Mouse (Mus musculus) kidney, postnatal 0 days (tissue): ENCODE measurements around the gene Kif12. TPM values are rescaled to one million over a fixed set of nuclear protein-coding genes. Genes with fewer than 3 reads are reported as not detected.

Source experiments
- ATAC-seq: fragments of 200-750 bp; cut with Nextera tagmentation; replicated peaks from 2 replicates; pipeline ENCODE4 v1.8.0; 2017; ENCODE audit warnings: low read depth, moderate number of reproducible peaks, moderate TSS enrichment, moderate library complexity; ENCODE audit not compliant: low FRiP score
- DNase-seq: peaks from one replicate; pipeline ENCODE4 v3.0.0-alpha.2; 2016; ENCODE audit warnings: low spot score
- H3K27ac ChIP-seq: fragments of 300-500 bp; sonication (generic); 2 replicates; pipeline ENCODE4 v1.5.1; 2014; ENCODE audit warnings: mild to moderate bottlenecking
- H3K27me3 ChIP-seq: fragments of 300-500 bp; sonication (generic); 2 replicates; pipeline ENCODE4 v1.6.1; 2014; ENCODE audit warnings: low read length, mixed read lengths; ENCODE audit not compliant: insufficient read depth
- H3K36me3 ChIP-seq: fragments of 300-500 bp; sonication (generic); 2 replicates; pipeline ENCODE4 v1.6.1; 2014; ENCODE audit warnings: low read length, mixed read lengths; ENCODE audit not compliant: insufficient read depth
- H3K4me1 ChIP-seq: fragments of 300-500 bp; sonication (generic); replicated peaks from 2 replicates; pipeline ENCODE4 v1.6.1; 2014; ENCODE audit warnings: antibody characterized with exemption, low read length, mixed read lengths; ENCODE audit not compliant: insufficient read depth
- H3K4me2 ChIP-seq: fragments of 300-500 bp; sonication (generic); 2 replicates; pipeline ENCODE4 v1.6.1; 2014; ENCODE audit warnings: mild to moderate bottlenecking, low read length, moderate library complexity, mixed read lengths
- H3K4me3 ChIP-seq: fragments of 300-500 bp; sonication (generic); replicated peaks from 2 replicates; pipeline ENCODE4 v1.5.1; 2014; ENCODE audit warnings: low read depth, low read length
- H3K9ac ChIP-seq: fragments of 300-500 bp; sonication (generic); 2 replicates; pipeline ENCODE4 v1.6.1; 2014; ENCODE audit warnings: low read depth, low read length
- H3K9me3 ChIP-seq: fragments of 300-500 bp; sonication (generic); replicated peaks from 2 replicates; pipeline ENCODE4 v1.6.1; 2016; ENCODE audit warnings: low read length, inconsistent platforms, mixed read lengths
- CTCF ChIP-seq: IDR thresholded peaks from 2 replicates; pipeline ENCODE4 v1.5.1; 2016; ENCODE audit warnings: antibody characterized with exemption, low read depth, mild to moderate bottlenecking, moderate library complexity
- WGBS: fragments of 180-500 bp; shearing (Covaris S2); extraction: QIAGEN DNeasy Blood & Tissue Kit; methylation state at CpG from one replicate; pipeline ENCODE4 v1.1.7; 2014; 5-methylcytosine and 5-hydroxymethylcytosine counted together
- polyA plus RNA-seq: library from polyadenylated mRNA; unstranded; fragments of >200 nt; fragmentation: Nextera tagmentation; extraction: Ambion mirVana; gene quantifications from 2 replicates; pipeline ENCODE4 v1.2.1, GENCODE M21; 2015

Kif12 gene
- 98.4 and 108 TPM in 2 replicates for polyA plus RNA-seq

DNA sequence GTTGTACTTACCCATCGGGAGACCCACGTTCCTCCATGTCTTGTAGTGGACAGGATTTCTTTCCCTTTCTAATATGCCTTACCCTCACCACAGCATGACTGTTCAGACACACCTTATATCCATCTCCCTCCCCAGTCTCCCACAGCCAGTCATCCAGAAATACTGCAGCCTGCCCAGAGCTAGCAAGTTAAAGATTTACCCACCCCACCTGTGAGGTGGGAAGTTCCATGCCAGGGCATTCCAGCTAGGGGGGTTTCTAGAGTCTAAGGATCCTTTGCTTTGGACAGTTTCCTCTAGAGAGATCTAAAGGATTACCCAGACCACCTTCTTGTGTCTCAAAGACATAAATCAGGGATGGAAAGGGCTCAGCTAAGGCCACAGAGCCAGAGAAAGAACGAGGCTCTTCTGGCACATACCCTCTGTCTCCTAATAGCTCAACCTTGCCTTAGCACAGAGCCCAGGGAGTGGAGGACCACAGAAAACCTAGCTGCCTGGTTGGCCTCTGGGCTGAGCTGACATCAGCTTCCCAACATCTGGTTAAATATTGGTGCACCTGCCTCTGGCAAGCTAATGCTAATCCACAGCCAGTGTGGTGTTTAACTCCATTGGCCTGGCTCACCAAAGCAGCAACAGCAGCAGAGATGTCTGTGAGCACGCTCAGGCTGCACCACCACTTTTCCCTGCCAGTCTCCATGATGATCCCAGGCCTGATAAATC, at the start of gene Kif12:
Gene Kif12 (minus strand): TSS at position 163 of the 717 bp plus-strand sequence.
- Histone ChIP-seq H3K9me3 (no peaks in the 10 kb centered on the region), H3K4me1 (0 out of 2 replicates have a peak, but pooled peaks cover 6% of the 10 kb centered on the region), H3K36me3 (0 out of 2 replicates have a peak, but pooled peaks cover 10% of the 10 kb centered on the region), H3K9ac (peak within 1 kb of the TSS; percentile 36), H3K4me3 (peak within 1 kb of the TSS; percentile 39), H3K27me3 (no peaks in the 10 kb centered on the region), H3K27ac (peak within 1 kb of the TSS; percentile 95), H3K4me2 (peak within 1 kb of the TSS; percentile 58)
- ATAC-seq: peak; percentile 94
- WGBS: 48% methylated on average over 4 of the region's 4 CpGs
- no peak for TF ChIP-seq CTCF
- peak; percentile 66 for DNase-seq

DNA sequence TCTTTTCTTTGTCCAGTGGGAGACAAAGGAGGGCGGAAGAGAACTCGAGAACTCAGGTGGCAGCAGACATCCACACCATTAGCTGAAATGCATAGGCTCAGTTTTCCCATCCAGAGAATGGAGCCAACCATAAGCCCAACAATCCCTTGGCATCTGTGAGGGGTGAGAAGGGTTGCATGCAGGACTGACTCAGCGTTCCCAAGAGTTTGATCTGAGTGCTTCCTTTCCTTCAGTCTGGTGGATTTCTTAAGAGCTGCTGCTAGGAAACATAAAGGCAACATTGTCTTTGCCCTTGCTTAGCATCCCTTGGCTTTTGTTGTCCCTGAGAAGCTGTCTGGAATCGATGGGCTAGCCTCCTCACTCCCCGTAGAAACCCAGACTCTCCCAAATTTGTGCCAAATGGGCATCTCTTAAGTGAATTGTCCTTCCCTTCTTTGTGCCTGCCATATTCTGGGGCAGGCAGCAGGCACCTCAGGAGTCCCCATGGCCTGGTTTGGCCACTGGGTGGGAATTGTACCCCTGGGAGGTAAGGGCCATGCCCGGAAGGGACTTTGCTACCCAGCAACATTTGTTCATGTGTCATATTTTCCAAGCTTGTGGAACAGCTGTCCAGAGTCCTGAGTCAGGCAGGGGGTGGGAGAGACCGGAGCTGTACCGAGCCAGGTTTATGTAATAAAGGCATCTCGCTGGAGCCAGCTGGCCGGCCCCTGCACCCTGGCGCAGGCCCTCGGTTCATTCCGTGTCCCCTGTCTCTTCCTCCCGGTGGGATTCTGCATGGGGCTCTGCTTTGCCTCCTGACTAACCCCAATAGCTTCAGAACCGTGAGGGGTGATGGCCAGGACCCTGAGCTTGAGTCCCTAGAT, 49.4 kb upstream of the Kif12 start:
- TF ChIP-seq CTCF: no peak
- H3K36me3 ChIP-seq: peaks cover 7% of the 10 kb centered on the region; the same call in 1 of the 2 replicates
- H3K4me3 ChIP-seq: no peak overlapping the region
- 81% methylated on average over 15 of the region's 15 CpGs for WGBS
- no peaks in the 10 kb centered on the region for H3K9me3 ChIP-seq
- no peak overlapping the region for H3K4me2 ChIP-seq
- peaks cover 12% of the 10 kb centered on the region for H3K4me1 ChIP-seq
- H3K9ac ChIP-seq: no peak overlapping the region
- ATAC-seq (0 out of 2 replicates have a peak, but pooled peaks have one; percentile 11), DNase-seq (no peak)
- H3K27me3 ChIP-seq: no peaks in the 10 kb centered on the region
- H3K27ac ChIP-seq: no peak overlapping the region

DNA sequence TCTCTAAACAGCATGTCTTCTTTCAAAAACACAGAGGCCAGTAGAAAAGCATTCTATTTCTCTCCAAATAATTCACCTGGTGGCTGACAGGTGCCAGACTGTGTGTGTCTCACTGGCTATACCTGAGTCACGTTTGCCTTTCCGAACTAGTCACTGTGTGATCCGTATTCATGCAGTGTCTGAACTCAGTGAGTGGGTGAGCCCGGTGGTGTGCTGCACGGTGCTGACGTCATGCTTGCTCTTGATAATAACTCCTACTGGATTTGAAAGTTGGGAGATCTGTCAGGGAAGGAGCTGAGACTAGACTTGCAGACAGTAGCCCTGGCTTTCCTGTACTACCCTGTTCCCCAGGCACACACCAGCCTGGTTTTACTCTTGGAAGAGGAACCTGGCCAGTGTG, 47.7 kb upstream of the Kif12 start:
- WGBS: 67% methylated on average over 6 of the region's 6 CpGs
- Histone ChIP-seq H3K27me3 (no peaks in the 10 kb centered on the region; the same call in 1 of the 2 replicates), H3K4me1 (peaks cover 4% of the 10 kb centered on the region), H3K4me3 (no peak overlapping the region), H3K9me3 (no peaks in the 10 kb centered on the region), H3K4me2 (no peak overlapping the region), H3K9ac (no peak overlapping the region), H3K36me3 (peaks cover 6% of the 10 kb centered on the region; the same call in 1 of the 2 replicates), H3K27ac (no peak overlapping the region)
- no peak for TF ChIP-seq CTCF
- no peak for ATAC-seq
- DNase-seq: no peak

DNA sequence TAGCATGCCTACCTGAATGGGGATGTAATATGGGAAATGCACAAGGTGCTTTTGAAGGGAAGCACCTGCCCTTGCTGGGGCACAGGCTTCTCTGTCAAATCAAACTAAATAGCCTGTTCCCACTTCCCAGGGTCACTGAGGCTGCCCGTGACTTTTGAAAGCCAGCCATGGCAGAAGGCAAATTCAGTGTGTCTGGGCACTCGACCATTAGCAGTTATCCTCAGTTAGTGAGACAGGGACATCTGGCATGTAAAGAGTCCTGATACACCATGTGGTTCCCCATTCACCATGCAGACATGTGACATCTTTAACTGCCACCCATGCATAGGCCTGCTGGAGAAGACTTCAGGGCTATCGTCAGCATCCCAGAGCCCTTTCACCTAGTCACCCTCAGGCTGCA, 47.1 kb upstream of the Kif12 start:
- ATAC-seq (no peak), DNase-seq (no peak)
- 0 out of 2 replicates have a peak, but pooled peaks cover under 1% of the 10 kb centered on the region for H3K36me3 ChIP-seq
- H3K4me1 ChIP-seq: peaks cover 10% of the 10 kb centered on the region
- no peak overlapping the region for H3K27ac ChIP-seq
- H3K4me2 ChIP-seq: no peak overlapping the region
- H3K4me3 ChIP-seq: no peak overlapping the region
- H3K9me3 ChIP-seq: no peaks in the 10 kb centered on the region
- H3K9ac ChIP-seq: no peak overlapping the region
- H3K27me3 ChIP-seq: no peaks in the 10 kb centered on the region; the same call in 1 of the 2 replicates
- TF ChIP-seq CTCF: no peak
- WGBS: 90% methylated on average over 3 of the region's 3 CpGs

DNA sequence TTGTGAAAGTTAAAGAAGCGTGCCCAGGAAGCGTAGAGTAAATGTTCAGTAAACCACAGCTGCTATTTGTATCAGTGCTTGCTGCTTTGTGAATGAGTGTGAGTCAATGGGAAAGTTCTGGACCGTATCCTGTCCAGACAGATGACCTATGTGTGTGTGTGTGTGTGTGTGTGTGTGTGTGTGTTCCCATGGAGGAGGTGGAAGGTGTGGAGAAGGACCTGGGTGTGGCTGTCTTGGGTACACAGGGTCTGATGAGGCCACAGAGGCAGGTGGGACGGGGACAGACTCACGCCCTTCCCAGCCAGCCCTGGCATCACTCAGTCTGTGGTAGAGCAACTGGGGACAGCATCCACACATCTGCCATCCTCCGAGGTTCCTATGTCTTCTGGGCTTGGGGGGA, 45.6 kb upstream of the Kif12 start:
- DNase-seq: no peak
- Histone ChIP-seq H3K4me2 (no peak overlapping the region), H3K27me3 (no peaks in the 10 kb centered on the region; the same call in 1 of the 2 replicates), H3K36me3 (no peaks in the 10 kb centered on the region), H3K9ac (no peak overlapping the region), H3K27ac (no peak overlapping the region), H3K9me3 (no peaks in the 10 kb centered on the region), H3K4me3 (no peak overlapping the region), H3K4me1 (peaks cover 14% of the 10 kb centered on the region)
- no peak for TF ChIP-seq CTCF
- 83% methylated on average over 6 of the region's 6 CpGs for WGBS
- no peak for ATAC-seq

DNA sequence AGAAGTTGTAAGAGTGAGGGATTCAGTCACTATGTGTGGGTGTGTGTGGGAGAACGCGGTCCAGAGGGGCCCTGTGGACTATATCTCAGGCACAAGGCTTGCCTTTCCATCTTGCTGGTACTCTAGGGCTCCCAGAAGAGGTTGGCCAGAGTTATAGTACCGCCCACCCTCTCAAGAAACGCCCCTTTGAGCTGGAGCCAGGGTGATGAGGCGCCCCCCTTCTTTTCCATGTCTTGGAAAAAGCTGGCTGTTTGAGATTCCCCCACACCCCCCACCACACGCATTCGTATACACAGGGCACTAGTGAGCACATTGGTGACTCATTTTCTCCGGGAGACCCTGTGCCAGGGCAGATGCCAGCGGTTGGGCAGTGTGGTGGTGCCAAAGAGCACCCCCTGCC, 44.6 kb upstream of the Kif12 start:
- peak overlapping the region; percentile 100 for H3K4me2 ChIP-seq
- H3K36me3 ChIP-seq: no peaks in the 10 kb centered on the region
- ATAC-seq: 0 out of 2 replicates have a peak, but pooled peaks have one; percentile 6
- peaks cover 3% of the 10 kb centered on the region; the same call in 1 of the 2 replicates for H3K27me3 ChIP-seq
- TF ChIP-seq CTCF: no peak
- H3K9ac ChIP-seq: no peak overlapping the region
- peak overlapping the region; percentile 75 for H3K4me3 ChIP-seq
- no peaks in the 10 kb centered on the region for H3K9me3 ChIP-seq
- no peak overlapping the region for H3K27ac ChIP-seq
- WGBS: 31% methylated on average over 9 of the region's 9 CpGs
- DNase-seq: peak; percentile 73
- H3K4me1 ChIP-seq: peaks cover 14% of the 10 kb centered on the region
